Mouse (Mus musculus) erythroblast, embryonic 14.5 days (primary cell): ENCODE measurements around the gene Pcp2.

Source experiments
- GATA1 ChIP-seq: IDR thresholded peaks from 2 replicates; pipeline ENCODE4 v1.6.1; 2012; ENCODE audit warnings: low read length, inconsistent platforms, mixed read lengths
- TAL1 ChIP-seq: IDR thresholded peaks from 3 replicates; pipeline ENCODE4 v1.6.1; 2012; ENCODE audit warnings: low read length, inconsistent platforms, mixed read lengths

DNA sequence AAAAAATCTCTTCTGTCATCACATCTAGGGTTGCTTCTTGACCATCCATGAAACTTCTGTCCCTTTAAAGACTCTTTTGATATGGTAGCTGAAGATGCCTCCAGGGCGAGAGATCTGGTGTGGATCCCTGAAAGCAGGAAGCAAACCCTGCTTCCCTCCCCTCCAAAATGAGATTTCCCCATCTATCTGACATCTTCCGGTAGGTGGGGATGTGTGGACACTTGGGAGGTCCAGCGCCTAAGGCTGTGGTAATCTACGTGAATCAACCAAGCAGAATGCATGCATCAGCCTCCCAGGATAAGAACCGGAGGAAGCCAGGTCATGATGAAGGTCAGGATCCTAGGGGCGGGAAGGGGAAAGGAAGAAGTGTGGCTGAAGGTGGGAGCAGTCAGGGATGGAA lies 40.2 kb upstream of the Pcp2 start, which contains the start of gene Mcemp1:
- no peak for TF ChIP-seq TAL1
- no peak for TF ChIP-seq GATA1
